Mouse (Mus musculus) gastrocnemius, adult 2 months (tissue): Measurements from ENCODE around the gene Spag9. TPM values are rescaled to one million over a fixed set of nuclear protein-coding genes. Genes with fewer than 3 reads are reported as not detected.
A peak's percentile ranks its signal among the peaks of the same experiment; 100 is the strongest.

Experiments
- DNase-seq: peaks from one replicate; pipeline ENCODE4 v3.0.0; 2022
- H3K27ac ChIP-seq: fragments of 200-600 bp; 2 replicates; pipeline ENCODE4 v1.8.1; 2022; ENCODE audit warnings: mild to moderate bottlenecking
- H3K4me3 ChIP-seq: fragments of 200-600 bp; 2 replicates; pipeline ENCODE4 v1.8.1; 2022; ENCODE audit warnings: mild to moderate bottlenecking, moderate library complexity
- CTCF ChIP-seq: fragments of 200-600 bp; IDR thresholded peaks from 2 replicates; pipeline ENCODE4 v1.8.1; 2022; ENCODE audit warnings: antibody characterized with exemption, mild to moderate bottlenecking, moderate library complexity
- intact Hi-C: fragments of 180-260 bp; cut with DNase I; formaldehyde crosslinking; loops from one replicate; pipeline ENCODE4 v1.15.1; 2025
- total RNA-seq, 2 experiments: library from RNA; stranded (reverse); gene quantifications; 2 replicates each; pipeline ENCODE4 v1.2.3; 2021

The Spag9 gene
- total RNA-seq, 2 experiments from 2014 or later, result 154 to 161 TPM

DNA sequence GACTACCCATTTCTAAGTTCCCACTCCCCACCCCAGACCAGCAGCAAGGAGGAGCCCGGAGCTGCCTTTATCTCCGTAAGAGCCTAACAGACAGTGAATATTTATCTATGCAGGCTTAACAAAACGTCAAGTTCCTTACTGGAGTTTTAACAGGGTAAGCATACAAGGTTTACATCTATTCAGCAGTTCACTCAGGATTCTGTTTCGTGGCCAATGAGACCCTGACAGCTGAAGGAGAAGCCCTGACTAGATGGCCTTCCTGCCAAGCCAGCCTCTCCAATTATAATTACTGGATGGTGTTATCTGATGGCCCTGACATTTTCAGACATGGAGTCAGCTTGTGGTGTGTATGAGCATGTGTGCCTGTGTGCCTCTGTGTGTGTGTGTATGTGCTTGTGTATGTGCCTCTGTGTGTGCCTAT lies 177.8 kb downstream of the Spag9 start:
- TF ChIP-seq CTCF, result no peak
- intact Hi-C loops, result no loop called here
- H3K4me3 ChIP-seq, result no peak overlapping the region
- peak overlapping the region; percentile 16; the same call in 1 of the 2 replicates for H3K27ac ChIP-seq
- no peak for DNase-seq

GRCm38 (mm10) chr11:94175288-94175687 lies 179.4 kb downstream of the Spag9 start:
- intact Hi-C loops, result no loop called here
- H3K27ac ChIP-seq, result no peak overlapping the region; the same call in 1 of the 2 replicates
- DNase-seq, result no peak
- TF ChIP-seq CTCF, result no peak
- no peak overlapping the region for H3K4me3 ChIP-seq

Other genes starting within 250 kb of the Spag9 start
- gene Utp18, start 110.3 kb upstream of the Spag9 start, total RNA-seq, result 1 to 10 TPM; 8.9 to 9.4 TPM
- 1 to 10 TPM; 8.0 to 9.9 TPM for gene Mbtd1, start 110.2 kb upstream of the Spag9 start, total RNA-seq
- gene Nme2, start 39.8 kb upstream of the Spag9 start, total RNA-seq, result 100 to 1,000 TPM; 611 to 700 TPM
- gene Gm20390, start 27.8 kb upstream of the Spag9 start, total RNA-seq, result 10 to 100 TPM in 1 of 2 experiments, 1 to 10 TPM in 1; 2.8 to 13.0 TPM
- gene Nme1, start 27.6 kb upstream of the Spag9 start, total RNA-seq, result 10 to 100 TPM; 13.0 to 22.7 TPM
- 100 to 1,000 TPM; 177 to 277 TPM for gene Tob1, start 215.4 kb downstream of the Spag9 start, total RNA-seq
- 1 to 10 TPM; 6.9 to 8.3 TPM for gene Wfikkn2, start 249.9 kb downstream of the Spag9 start, total RNA-seq